Mouse (Mus musculus): ENCODE results near the gene Pbx2.
A peak's percentile ranks its signal among the peaks of the same experiment; 100 is the strongest.
"Not testable (repeated sequence)": the region's sequence is repeated elsewhere in the genome, so short reads cannot be mapped to it uniquely, and the experiment has no call there.

Pbx2 gene

GRCm38 (mm10) chr17:34591029-34591993 is at the start of gene Pbx2:
Pbx2 (plus strand) TSS chr17:34591266.
- DNase-seq (ENCODE audit: low spot score in 2 of 2) = no peak

GRCm38 (mm10) chr17:34543567-34543966 is 47.5 kb upstream of the Pbx2 start:
- not testable (repeated sequence) for DNase-seq (ENCODE audit: low spot score in 2 of 2)

GRCm38 (mm10) chr17:34546797-34547196 is 44.3 kb upstream of the Pbx2 start:
- no peak for DNase-seq (ENCODE audit: low spot score in 2 of 2)

GRCm38 (mm10) chr17:34547601-34548000 is 43.5 kb upstream of the Pbx2 start:
- DNase-seq (ENCODE audit: low spot score in 2 of 2) = no peak

- DNase-seq (ENCODE audit: low spot score in 2 of 2) = no peak
Measured at GRCm38 (mm10) chr17:34549156-34549555, 41.9 kb upstream of the Pbx2 start.

GRCm38 (mm10) chr17:34549843-34550242 is 41.2 kb upstream of the Pbx2 start:
- no peak for DNase-seq (ENCODE audit: low spot score in 2 of 2)

- peak; percentile 64 to 67 for DNase-seq (ENCODE audit: low spot score in 2 of 2)
Measured at GRCm38 (mm10) chr17:34555483-34555882, 35.6 kb upstream of the Pbx2 start.

- no peak for DNase-seq (ENCODE audit: low spot score in 2 of 2)
Measured at GRCm38 (mm10) chr17:34556406-34556805, 34.7 kb upstream of the Pbx2 start.

- DNase-seq (ENCODE audit: low spot score in 2 of 2) = no peak
Measured at GRCm38 (mm10) chr17:34557411-34557810, 33.7 kb upstream of the Pbx2 start.

- no peak for DNase-seq (ENCODE audit: low spot score in 2 of 2)
Measured at GRCm38 (mm10) chr17:34559116-34559515, 31.9 kb upstream of the Pbx2 start.

GRCm38 (mm10) chr17:34559895-34560294 is 31.2 kb upstream of the Pbx2 start:
- DNase-seq (ENCODE audit: low spot score in 2 of 2) = no peak

GRCm38 (mm10) chr17:34560438-34560837 is 30.6 kb upstream of the Pbx2 start:
- DNase-seq (ENCODE audit: low spot score in 2 of 2) = no peak

GRCm38 (mm10) chr17:34561200-34561599 is 29.9 kb upstream of the Pbx2 start:
- DNase-seq (ENCODE audit: low spot score in 2 of 2) = no peak

- no peak for DNase-seq (ENCODE audit: low spot score in 2 of 2)
Measured at GRCm38 (mm10) chr17:34562595-34562994, 28.5 kb upstream of the Pbx2 start.

GRCm38 (mm10) chr17:34563354-34563753 is 27.7 kb upstream of the Pbx2 start:
- DNase-seq (ENCODE audit: low spot score in 2 of 2) = no peak

GRCm38 (mm10) chr17:34564003-34564421 is 27.1 kb upstream of the Pbx2 start, which contains the start of gene Notch4:
Notch4 (plus strand) TSS chr17:34564268.
- DNase-seq (ENCODE audit: low spot score in 2 of 2) = no peak

GRCm38 (mm10) chr17:34564796-34565195 is 26.3 kb upstream of the Pbx2 start:
- DNase-seq (ENCODE audit: low spot score in 2 of 2) = no peak

GRCm38 (mm10) chr17:34567311-34567710 is 23.8 kb upstream of the Pbx2 start:
- DNase-seq (ENCODE audit: low spot score in 2 of 2) = no peak

- no peak for DNase-seq (ENCODE audit: low spot score in 2 of 2)
Measured at GRCm38 (mm10) chr17:34568421-34568820, 22.6 kb upstream of the Pbx2 start.

- no peak for DNase-seq (ENCODE audit: low spot score in 2 of 2)
Measured at GRCm38 (mm10) chr17:34569919-34570318, 21.1 kb upstream of the Pbx2 start.

- DNase-seq (ENCODE audit: low spot score in 2 of 2) = no peak
Measured at GRCm38 (mm10) chr17:34571875-34572274, 19.2 kb upstream of the Pbx2 start.

- DNase-seq (ENCODE audit: low spot score in 2 of 2) = no peak
Measured at GRCm38 (mm10) chr17:34572361-34572760, 18.7 kb upstream of the Pbx2 start.

GRCm38 (mm10) chr17:34576577-34576976 is 14.5 kb upstream of the Pbx2 start:
- no peak for DNase-seq (ENCODE audit: low spot score in 2 of 2)

All from frontal cortex, postnatal 25 days (tissue).